Mouse (Mus musculus) testis, adult 2 months (tissue): Measurements from ENCODE around the gene Ccdc194.

Experiments used
- CTCF ChIP-seq: fragments of 200-500 bp; IDR thresholded peaks from 2 replicates; pipeline ENCODE4 v1.5.1; 2012; ENCODE audit warnings: low read depth, mild to moderate bottlenecking, inconsistent platforms, low read length, moderate library complexity; ENCODE audit not compliant: control insufficient read depth, insufficient read depth, insufficient replicate concordance
- POLR2A ChIP-seq: fragments of 200-500 bp; IDR thresholded peaks from 2 replicates; pipeline ENCODE4 v1.6.1; 2012; ENCODE audit warnings: low read depth, mild to moderate bottlenecking, inconsistent platforms, low read length, moderate library complexity; ENCODE audit not compliant: control insufficient read depth

GRCm38 (mm10) chr8:71483932-71484331, 41.6 kb downstream of the Ccdc194 start:
- TF ChIP-seq CTCF, result no peak
- TF ChIP-seq POLR2A, result no peak
